Mouse (Mus musculus): ENCODE measurements around the gene Garem2.

The Garem2 gene

DNA sequence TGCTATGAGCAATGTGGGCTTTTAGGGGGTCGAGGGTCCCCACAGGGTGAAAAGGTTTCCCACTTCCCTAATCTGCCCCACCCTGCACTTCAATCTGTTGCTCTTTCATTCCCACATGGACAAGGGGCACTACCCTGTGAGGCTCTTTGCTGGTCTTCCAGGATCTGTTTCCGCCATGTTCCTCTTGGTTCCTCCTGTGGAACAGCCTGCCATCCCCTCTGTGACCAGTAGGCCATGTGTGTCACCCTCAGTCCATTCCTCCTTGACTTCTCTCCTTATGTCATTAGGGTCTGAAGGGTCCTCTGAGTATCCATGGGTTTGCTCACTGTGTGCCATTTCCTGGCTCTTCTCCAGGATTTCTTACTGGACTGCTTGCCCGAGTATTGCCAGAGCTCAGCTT is 6.8 kb downstream of the Garem2 start:
- no peak for DNase-seq (ENCODE audit: low spot score in 2 of 2)

DNA sequence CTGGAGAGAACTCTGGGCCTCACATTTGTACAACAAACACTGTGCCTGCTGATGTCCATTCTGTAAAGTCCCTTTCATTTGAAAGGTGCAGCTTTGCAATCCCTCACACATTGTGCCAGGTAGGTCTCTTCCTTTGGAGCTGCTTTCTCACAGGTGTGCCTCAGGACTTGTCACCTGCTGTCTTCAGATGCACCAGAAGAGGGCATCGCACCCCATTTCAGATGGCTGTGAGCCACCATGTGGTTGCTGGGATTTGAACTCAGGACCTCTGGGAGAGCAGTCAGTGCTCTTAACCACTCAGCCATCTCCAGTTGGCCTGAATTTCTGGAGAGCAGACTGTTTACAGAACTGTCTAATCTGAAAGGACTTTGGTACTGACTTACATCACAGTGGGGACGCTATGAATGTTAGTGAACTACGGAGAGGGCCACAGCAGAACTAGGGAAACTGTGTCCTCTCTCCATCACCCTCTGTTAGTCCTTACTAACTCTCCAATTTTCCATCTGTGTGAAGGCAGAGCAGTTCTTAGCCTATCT is 7.6 kb downstream of the Garem2 start:
- no peak for DNase-seq (ENCODE audit: low spot score in 2 of 2)

DNA sequence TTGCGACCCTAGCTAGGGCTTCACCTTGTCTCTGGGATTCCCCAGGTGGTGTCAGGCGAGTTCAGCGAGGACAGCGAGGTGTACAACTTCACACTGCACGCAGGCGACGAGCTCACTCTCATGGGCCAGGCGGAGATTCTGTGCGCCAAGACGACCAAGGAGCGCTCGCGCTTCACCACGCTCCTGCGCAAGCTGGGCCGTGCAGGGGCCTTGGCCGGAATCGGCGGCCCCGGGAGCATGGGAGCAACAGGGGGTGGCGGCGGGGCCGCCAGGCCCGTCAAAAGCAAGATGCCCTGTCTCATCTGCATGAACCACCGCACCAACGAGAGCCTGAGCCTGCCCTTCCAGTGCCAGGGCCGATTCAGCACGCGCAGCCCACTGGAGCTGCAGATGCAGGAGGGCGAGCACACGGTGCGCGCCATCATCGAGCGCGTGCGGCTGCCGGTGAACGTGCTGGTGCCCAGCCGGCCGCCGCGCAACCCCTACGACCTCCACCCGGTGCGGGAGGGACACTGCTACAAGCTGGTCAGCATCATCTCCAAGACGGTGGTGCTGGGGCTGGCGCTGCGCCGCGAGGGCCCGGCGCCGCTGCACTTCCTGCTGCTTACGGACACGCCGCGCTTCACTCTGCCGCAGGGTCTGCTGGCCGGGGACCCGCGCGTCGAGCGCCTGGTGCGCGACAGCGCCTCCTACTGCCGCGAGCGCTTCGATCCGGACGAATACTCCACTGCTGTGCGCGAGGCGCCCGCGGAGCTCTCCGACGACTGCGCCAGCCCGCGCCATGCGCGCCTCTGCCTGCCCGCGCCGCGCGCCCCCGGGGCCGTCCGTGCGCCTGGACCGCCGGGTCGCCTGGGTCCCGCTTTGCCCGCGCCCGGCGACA is 9.2 kb downstream of the Garem2 start:
- DNase-seq (ENCODE audit: low spot score in 2 of 2): peak; percentile 43 to 77

DNA sequence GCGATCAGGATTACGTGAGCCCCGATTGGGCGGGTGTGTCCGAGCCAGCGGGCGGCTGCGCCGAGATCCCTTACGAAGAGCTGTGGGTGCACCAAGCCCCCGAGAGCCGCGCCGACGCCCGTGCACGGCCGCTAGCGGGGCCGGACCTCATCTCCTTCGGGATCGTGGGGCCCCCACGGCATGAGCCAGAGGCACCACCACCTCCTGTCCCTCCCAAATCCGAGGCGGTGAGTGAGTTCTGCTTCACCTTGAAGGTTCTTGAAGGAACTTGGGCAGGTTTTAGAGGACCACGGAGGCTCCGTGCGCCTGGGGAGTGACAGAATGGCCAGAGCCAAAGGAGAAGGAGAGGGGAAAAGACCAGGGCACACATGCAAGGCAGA is 9.8 kb downstream of the Garem2 start:
- no peak for DNase-seq (ENCODE audit: low spot score in 2 of 2)

DNA sequence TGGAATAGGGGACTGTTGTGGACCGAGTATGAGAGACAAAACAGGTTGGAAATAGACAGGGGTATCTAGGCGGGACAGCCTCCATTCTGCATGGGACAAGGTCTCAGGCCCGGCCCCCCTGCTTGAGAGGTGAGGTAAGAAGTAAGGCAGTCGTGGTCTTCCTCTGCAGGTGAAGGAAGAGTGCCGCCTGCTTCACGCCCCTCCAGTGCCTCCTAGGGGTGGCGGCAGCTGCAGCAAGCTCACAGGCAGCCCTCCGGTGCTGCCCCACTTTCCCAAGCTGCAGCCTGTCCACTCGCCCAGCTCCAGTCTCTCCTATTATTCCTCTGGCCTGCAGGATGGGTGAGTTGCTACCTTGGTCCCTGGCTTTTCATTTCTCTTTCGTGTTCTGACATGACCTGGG is 10.8 kb downstream of the Garem2 start:
- no peak for DNase-seq (ENCODE audit: low spot score in 2 of 2)

DNA sequence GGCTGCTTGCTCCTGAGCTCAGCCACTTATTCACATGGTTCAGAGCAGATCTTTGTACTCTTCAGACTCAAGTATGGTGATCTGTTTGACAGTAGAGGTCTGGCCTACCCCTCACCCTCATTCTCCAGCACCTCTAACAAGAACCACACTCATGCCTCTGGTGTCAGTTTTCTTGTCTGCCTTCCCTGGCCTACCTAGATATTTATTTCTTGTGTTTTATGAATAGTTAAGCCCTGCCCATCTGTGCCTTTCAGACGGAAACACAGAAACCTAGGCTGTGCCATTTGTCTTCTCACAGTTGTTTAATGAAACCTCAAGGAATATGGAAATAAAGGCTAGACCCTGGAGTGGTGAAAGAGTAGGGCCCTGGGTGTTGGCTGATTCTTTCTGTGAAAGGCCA is 13.1 kb downstream of the Garem2 start:
- no peak for DNase-seq (ENCODE audit: low spot score in 2 of 2)

DNA sequence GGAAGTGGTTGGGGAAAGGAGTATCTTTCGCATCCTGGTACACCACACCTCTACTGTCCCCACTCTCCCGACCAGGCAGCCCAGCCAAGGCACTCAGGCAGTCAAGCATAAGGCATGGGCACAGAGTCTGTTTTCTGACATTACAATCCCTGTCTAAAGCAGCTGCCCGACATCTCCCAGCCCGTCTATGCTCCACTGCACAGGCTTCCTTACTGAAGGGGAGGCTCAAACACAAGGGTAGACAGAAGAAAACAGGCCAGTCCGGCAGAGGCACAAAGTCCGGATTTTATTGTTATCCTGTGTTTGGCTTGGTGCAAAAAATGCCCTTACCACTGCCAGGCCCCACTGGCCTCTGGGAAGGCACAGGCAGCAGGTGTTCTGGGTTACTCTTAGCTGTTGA is 14.2 kb downstream of the Garem2 start:
- DNase-seq (ENCODE audit: low spot score in 2 of 2): no peak

DNA sequence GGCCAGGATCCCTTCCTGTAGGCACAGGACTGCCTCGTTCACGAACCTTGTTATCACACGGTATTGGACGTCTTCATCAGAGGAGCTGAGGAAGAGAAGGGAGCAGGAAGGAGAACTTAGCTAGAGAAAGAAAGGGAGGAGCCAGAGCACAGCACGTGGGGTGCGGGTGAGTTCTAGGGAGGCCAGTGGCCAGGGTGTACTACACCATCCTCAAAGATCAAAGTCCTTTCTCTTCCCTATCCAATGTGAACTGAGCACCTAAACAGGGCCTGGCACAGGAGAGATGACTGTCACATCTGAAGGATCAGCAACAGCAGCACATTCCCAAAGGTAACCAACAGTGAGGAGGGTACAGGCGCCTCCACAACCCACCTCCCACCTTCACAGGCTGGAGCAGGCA is 15.1 kb downstream of the Garem2 start:
- no peak for DNase-seq (ENCODE audit: low spot score in 2 of 2)

DNA sequence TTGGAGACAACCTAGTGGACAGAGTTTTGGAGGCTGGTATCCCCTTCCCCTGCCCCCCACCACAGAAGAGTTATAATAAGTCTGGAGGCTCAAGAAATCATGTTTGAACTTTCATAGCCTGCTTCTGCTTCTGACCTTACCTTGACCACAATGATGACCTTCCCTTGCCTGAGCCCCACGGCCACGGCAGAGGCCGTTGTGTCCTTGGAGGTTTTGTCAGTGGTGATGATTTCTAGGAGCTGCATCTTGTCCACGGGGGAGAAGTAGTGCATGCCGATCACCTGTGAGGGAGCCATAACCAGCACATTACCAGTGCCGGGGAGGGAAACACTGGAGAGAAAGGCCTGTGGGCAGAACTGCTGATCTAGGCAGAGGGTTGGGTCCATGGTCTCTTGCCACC is 17.5 kb downstream of the Garem2 start:
- DNase-seq (ENCODE audit: low spot score in 2 of 2): no peak

DNA sequence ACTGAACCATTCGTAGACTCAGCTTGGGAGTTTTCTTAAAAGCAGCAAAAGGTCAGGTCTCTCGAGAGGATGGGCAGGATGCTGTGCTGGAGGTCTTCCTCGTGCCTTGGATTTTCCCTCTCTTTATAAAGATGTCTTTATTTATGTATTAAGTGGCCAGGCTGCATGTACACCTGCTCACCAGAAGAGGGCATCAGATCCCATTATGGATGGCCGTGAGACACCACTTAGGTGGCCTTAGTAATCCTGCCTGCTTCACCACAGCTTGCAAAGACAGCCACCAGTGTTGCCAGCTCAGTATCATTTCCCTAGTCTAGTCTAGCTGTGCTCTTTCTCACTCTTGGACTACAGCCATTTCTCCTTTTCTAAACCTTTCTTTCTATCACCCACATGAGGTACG is 20.6 kb downstream of the Garem2 start:
- DNase-seq (ENCODE audit: low spot score in 2 of 2): peak in 1 of 2 experiments; percentile 37

DNA sequence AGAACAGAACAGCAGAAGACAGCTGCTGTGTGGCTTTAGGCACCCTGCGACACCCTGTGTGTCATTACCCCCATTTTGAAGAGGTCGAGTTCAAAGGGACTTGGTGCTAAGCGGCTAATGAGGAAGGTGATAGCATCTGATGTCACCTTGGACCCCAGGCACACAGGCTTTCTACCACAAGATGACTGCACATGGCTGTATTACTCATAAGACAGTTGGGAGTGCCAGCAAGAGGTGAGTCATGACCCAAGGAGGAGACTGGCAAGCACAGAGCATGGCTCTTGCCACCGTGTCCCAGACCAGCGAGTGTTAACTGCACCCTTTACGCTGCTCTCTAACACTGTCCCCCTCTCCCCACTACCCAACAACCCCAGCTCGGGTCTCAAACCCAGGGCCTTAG is 21.8 kb downstream of the Garem2 start:
- no peak for DNase-seq (ENCODE audit: low spot score in 2 of 2)

DNA sequence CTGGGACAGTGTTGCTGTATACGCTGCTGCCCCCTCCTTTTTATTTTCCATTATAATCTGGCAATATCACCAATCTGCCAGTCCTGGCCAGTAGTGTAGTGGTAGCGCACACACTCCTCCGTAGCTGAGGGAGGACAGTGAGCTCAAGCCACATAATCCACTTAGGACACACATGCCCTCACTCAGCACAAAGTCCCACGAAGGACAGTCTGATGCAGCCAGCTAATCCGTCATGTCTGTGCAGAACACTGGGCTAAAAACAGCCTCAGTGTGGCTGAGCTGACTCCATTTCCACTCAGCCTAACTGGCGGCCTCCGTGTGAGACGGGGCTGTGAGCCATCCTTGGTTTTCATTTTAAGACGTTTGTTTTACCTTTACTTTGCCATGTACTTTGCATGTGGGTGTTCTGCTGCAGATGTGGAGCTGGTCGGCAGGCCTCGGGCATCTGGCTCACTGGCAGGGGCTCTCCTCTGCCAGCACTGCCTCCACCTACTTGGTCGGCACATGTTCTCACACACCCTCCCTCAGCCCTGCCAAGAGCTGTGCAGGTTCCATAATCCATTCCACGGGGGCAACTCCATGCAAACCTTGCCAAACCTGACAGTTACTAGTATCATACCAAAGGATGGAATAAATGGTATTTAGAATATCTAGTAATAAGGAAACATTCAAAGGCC is 23.1 kb downstream of the Garem2 start:
- DNase-seq (ENCODE audit: low spot score in 2 of 2): no peak

DNA sequence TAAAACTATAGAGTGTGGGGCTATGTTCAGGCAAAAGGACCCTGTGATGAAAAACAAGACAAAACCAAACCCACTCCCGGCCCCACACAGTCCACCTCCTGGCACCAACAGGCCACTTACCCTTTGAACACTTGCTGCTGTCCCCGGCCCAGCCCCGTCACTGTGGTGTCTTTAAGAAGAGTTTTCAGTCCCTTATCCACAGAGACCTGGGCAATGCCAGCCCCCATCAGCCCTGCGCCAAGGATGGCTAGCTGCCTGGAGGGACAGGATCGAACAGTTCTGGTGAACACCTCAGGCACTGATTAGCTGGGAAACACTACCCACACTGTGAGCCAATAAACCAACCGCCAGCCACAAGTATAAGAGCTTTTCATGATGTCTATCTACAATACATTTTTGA is 23.7 kb downstream of the Garem2 start:
- no peak for DNase-seq (ENCODE audit: low spot score in 2 of 2)

DNA sequence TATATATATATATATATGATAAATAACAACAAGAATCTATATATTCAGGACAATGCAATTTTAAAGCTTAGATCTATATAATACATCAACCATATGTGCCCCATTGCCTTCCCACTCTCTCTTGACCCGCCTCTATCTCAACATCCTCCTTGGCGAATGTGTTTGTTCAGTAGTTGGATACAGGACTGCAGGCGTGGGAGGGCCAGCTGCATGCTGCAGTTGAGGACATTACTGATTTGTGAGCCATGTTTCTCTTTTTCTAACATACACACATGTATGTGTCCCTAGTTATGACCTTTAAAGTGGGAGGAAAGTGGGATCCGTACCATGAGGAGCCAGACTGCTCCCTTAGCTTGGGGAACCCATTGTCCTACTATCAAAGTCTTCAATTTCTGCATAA is 26.3 kb downstream of the Garem2 start:
- DNase-seq (ENCODE audit: low spot score in 2 of 2): no peak

DNA sequence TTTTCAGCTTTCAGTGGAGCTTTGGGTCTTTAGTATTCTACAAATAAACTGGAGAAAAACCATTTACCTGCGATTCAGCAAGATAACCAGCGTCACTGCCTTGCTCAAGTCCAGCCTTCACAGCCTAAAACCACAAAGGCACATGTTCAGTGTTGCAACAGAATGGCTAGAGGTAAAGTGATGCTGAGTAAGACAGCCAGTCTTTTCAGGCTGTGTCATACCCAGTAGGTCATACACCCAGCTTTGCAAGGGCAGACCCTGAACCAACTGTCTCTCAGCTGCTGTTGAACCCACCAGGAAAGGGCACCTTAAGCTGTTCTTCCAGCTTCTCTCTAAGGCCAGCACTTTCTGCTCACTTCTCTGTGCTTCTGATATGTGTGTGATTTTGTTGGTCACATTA is 27.2 kb downstream of the Garem2 start:
- DNase-seq (ENCODE audit: low spot score in 2 of 2): no peak

DNA sequence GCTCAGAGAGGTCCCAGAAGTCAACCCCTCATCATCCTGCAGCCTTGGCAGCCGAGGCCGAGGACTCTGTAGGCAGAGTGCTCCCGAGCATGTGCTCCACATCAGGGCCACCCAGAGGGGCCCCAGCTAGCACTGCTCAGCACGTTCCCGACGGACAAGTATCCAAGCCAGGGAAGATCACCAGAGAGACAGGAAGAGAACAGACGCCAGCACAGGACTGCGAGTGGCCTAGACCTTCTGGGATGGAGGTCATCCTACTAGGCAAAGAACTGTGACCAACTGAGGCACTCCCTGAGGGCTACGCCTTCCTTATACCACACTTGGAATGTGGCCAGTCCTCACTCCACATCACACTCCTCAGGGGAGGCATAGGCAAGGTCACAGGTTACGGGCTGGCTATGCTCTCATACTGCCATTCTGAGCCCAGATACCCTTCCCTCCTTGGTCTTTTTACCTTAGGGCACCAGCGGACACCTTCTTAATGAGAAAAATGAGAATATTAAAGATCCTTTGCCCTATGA is 30.8 kb downstream of the Garem2 start:
- no peak for DNase-seq (ENCODE audit: low spot score in 2 of 2)

DNA sequence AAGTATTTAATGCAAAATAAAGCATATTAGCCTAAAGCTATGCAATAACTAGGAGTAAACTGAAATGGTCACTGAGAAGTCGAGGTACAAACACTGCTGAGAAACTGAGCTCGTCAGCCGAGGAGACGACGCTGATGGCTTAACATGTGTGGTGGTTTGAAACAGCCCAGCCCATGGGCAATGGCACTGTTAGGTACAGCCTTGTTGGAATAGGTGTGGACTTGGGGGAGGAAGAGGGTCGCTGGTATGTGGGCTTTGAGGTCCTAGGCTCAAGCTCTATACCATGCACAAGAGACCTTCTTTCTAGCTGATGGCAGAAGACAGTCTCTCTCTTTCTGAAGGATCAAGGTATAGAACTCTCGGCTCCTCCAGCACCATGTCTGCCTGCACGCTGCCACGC is 32.3 kb downstream of the Garem2 start:
- DNase-seq (ENCODE audit: low spot score in 2 of 2): no peak

DNA sequence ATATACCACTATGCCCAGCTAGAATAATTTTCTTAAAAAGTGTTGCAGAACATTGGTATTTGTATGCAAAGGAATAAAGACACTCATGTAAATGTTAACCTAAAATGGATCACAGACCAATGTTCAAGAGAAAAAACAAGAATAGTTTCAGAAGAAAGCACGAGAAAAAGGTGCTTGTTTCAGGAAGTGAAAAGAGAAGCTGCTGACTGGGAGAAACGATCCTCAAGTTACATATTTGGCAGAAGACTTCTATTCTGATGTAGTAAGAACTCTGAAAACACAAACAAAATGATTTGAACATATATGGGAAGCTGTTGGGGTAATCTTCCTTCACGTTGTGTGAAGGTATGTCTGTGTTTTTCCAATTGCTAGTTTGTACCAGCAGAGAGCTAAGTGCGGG is 33.2 kb downstream of the Garem2 start:
- DNase-seq (ENCODE audit: low spot score in 2 of 2): no peak

DNA sequence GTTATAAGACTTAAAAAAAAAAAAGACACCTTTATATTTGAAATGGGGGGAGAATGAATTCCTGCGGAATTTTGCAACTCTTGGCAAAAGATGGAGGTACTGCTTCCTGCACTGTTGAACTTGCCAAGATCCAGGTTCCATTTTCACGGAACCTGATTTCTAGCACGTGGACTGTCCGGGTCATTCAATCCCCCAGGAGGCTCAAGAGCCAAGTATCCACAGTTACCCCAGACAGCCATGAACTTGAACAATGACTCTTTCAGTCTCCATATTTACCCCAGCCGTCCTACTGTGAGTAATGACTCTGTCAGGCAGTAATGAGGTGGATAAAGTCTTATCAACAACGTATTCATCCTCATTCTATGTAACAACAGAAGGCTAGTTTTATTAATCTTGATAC is 41.6 kb downstream of the Garem2 start:
- DNase-seq (ENCODE audit: low spot score in 2 of 2): no peak

DNA sequence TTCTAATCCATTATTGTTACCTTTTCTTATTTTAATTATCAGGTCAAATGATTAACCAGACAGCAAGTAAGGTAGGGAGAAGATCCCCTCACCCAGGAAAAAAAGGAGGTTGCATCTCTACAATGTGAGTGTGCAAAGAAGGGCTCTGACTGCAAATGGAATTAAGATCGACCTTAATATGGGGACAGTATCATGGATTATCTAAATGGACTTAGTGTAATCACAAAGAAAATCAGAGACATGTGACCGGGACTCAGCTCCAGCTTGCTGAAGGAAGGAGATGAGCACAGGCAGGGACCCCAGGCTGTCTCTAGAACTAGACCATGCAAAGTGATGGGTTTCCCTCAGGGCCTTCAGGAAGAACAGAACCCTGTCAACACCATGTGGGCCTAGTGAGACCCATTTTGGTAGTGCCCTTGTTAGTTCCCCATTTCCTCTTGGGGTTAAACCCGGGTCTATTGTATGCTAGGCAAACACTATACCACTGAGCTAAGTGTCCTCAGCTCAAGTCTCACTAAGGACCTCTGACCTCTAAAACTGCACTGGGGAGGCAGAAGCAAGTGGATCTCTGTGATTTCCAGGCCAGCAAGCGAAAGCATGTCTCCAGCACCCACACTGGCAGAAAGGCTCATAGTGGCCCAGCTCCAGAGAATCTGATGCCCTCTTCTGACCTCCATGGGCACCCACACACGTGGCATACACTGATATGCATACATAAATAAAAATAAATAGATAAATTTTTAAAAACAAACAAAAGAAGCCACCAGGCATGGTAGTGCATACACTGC is 43.4 kb downstream of the Garem2 start:
- DNase-seq (ENCODE audit: low spot score in 2 of 2): no peak

DNA sequence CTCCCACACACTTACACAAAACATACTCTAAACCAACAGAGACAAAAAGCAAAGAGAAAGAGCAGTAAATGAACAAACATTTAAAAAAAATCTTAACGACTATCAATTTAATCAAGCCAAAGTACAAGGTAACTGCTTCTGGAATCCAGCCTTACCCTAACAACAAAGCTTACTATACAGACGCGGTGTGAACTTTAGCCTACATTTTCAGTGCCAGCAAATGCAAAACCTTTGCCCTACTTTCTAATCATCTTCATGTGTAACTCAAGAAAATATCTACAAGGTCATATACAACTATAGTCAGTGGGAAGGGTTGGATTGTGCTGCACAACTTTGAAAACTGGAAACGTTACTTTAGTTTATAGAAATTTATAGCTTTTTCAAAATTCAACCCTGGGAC is 47.0 kb downstream of the Garem2 start:
- DNase-seq (ENCODE audit: low spot score in 2 of 2): no peak

DNA sequence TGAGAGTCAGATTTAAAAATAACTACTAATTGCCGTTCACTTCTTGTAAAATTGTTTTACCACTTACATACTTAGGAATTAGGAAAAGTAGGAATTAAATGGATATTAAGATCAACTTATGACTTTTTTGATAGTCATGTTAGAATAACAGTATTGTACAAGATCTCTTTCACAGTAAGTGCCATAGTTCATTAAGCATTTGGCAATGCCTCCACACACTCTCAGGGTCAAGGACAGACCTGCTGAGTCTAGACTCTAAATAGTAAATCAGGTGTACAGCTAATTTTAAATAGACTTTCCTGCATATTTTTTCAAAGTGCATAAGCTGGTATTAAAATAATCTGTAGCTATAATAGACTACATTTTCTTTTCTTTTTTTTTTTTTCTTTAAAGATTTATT is 47.5 kb downstream of the Garem2 start:
- no peak for DNase-seq (ENCODE audit: low spot score in 2 of 2)
